Mouse (Mus musculus): ENCODE results near the gene Gtf2f1.

DNA sequence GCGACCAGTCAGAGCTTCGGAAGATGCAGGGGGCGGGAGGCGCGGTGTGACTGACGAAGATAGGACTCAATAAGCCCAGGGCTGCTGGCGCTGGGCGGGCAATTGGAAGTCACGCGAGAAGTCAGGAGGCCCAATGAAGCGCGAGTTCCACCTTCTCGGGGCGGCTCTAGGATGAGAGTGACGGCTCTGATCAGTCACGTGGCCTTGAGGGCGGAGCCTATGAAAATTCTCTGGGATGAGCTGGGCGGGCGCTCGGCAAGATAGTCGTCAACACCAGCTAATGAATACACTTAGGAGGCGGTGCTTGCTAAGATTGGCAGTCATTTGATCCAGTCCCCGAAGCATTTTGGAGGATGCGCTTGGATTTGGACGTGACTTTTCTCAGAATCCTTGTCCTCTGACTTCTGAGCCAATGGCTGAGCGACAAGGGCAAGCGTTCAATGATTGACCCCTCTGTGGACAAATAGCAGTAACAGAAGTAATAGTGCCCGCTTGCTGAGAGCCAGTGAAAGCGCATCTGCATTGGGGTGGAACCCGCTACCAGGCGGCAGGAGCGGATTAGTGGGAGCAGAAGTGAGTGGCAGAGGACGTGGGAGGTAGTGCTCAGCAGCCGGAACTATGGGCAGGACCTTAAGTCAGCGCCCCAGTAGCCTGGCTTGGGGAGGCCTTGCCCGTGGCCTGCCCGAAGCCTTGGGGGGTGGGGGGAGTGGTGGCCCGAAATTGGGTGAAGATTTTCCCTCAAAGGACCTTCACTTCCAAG lies 20.8 kb upstream of the Gtf2f1 start:
- TF ChIP-seq CTCF (IDR thresholded peaks at IDR 0.05; ENCODE audit: extremely low read depth, insufficient read depth, low read length), result no peak
- TF ChIP-seq POLR2A (IDR thresholded peaks at IDR 0.05; ENCODE audit: extremely low read depth, insufficient read depth, low read length), result peak; percentile 94
